Mouse (Mus musculus) thymus, postnatal 0 days (tissue): ENCODE results near the gene Fam155a. TPM values are rescaled to one million over a fixed set of nuclear protein-coding genes. Genes with fewer than 3 reads are reported as not detected.

Experiments used
- DNase-seq: peaks from one replicate; pipeline ENCODE4 v3.0.0-alpha.2; 2015; ENCODE audit warnings: low spot score
- polyA plus RNA-seq: library from polyadenylated mRNA; unstranded; fragments of >200 nt; fragmentation: Nextera tagmentation; extraction: Ambion mirVana; gene quantifications from 2 replicates; pipeline ENCODE4 v1.2.1, GENCODE M21; 2015

The Fam155a gene
- polyA plus RNA-seq, 1 experiment from 2014 or later, result 0.13 TPM

GRCm38 (mm10) chr8:9292532-9292931, 478.4 kb downstream of the Fam155a start:
- no peak for DNase-seq

GRCm38 (mm10) chr8:9288015-9288729, 482.8 kb downstream of the Fam155a start:
- DNase-seq, result no peak

DNA sequence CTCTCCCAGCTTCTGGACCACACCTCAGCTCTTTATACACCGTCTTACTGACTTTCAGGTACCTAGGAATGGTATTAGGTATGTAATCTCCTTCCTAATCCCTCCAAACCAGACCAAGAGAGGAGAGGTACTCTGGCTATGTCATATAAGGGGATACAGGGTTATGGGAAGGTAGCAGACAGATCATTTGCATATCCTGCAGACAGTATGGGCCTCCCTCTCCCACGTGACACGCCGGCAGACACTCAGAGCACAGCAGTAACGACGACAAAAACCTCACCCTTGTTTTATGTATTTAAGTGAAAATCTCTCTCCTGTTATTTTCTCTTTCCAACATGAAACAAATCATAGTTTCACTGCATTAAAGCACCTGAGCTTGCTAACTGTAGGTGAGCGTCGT, 496.8 kb downstream of the Fam155a start:
- no peak for DNase-seq

DNA sequence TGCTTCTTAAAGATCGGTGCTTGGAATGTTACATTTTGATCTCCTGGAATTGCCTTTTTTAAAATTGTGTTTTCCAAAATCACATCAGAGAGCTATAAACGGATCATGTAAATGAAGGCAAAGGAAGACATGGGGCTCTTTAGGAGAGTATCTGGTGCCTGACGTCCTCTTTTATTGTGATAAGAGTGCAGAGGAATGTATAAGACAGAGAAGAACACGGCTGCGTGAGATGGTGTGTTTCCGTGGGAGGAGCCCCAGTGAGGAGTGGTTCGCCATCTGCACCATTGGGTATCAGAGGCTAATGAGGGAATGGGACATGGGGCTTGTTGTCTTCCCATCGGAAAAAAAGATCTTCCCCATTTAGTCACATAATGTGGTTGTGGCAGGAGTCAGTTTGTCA, 506.6 kb downstream of the Fam155a start:
- DNase-seq, result no peak

- no peak for DNase-seq
These were observed 509.4 kb downstream of the Fam155a start for GRCm38 (mm10) chr8:9261527-9261926.

DNA sequence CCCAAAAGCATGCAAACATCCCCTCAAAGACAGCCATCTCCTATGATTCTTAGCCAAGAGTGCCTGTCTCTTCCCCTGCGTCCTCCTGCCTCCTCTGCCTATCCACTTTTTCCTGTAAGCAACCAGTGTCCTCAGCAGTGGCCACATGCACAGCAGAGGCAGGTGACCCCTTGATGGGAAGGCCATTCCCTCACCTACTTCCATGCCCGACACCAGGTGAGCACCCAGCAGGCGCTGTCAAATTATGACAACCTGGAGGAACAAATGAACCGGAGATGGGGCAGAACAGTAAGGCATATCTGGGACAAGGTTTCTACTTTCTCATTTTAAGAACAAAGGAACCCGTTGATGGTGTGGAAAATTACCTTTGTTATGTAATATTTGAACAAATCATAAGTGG, 515.6 kb downstream of the Fam155a start:
- DNase-seq, result no peak

- DNase-seq, result no peak
These were observed 518.0 kb downstream of the Fam155a start for GRCm38 (mm10) chr8:9252991-9253390.

- DNase-seq, result no peak
These were observed 522.7 kb downstream of the Fam155a start for GRCm38 (mm10) chr8:9248109-9248821.

DNA sequence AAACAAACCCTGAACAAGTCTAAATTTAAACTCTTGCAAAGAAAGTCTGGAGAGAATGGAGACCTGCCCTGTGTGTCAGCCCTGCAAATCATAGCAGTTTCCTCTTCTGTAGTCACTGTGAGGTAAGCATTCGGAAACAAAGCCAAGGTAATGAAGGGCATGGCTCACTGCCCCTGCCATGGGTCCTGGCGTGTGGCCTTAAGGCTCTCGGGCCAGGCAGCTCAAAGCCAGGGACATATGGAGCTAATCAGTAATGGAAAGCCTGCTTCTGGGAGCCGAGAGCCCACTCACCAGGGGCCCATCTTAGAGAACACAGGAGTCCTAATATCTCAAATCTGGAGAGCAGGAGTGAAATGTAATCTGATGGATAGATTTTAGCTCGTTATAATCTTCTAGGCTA, 525.0 kb downstream of the Fam155a start:
- no peak for DNase-seq

- no peak for DNase-seq
These were observed 530.0 kb downstream of the Fam155a start for GRCm38 (mm10) chr8:9240996-9241395.

GRCm38 (mm10) chr8:9239741-9240140, 531.2 kb downstream of the Fam155a start:
- no peak for DNase-seq

DNA sequence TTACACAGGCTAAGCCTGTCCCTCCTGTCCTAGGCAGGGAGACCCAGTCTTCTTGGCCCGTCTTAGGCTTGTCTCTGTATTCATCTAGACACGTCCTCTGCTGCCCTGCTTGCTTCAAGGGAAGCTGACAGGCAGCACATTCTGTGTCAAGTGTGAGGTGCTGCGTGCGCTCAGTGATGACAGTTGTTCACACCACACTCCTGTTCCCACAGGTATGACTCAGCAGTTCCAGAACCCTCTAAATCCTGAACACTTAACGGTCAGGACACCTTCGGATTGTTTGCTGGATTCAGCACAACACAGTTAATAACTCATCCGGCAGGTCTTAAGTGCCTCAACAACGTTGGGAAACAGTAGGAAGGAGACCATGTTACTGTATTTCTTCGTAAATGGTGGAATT, 532.0 kb downstream of the Fam155a start:
- DNase-seq, result no peak

GRCm38 (mm10) chr8:9233326-9233919, 537.5 kb downstream of the Fam155a start:
- peak; percentile 72 for DNase-seq

DNA sequence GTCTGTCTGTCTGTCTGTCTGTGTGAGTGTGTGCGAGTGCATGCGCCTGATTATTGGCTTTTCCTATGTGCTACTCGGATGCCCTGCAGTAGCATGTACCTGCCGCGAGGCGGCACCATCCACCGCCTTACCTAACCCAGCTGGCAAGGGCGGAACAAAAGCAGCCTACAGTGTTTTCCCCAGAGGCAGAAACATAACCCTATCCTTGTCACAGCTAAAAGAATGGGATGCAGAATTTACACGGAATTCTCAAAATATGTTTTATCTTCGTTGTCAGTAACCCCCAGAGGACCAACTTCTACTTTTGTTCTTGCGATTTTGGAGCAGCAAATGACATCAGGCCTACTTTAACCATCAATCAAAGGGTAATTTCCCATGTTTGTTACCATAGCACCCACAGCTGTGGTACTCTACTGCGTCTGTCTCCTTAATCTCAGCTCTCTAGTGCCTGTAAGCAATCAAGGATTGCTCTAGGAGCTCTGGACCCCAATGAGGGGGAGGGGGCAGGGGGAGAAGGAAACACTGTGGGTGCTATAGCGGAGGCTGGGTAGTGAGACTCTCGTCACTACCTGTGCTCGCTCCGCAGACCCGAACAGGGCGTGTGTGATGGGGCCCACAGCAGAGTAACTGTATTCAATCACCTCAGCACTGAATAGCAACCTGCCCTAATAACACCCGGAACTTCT, 543.0 kb downstream of the Fam155a start:
- DNase-seq, result peak; percentile 50

GRCm38 (mm10) chr8:9226767-9227166, 544.2 kb downstream of the Fam155a start:
- no peak for DNase-seq

DNA sequence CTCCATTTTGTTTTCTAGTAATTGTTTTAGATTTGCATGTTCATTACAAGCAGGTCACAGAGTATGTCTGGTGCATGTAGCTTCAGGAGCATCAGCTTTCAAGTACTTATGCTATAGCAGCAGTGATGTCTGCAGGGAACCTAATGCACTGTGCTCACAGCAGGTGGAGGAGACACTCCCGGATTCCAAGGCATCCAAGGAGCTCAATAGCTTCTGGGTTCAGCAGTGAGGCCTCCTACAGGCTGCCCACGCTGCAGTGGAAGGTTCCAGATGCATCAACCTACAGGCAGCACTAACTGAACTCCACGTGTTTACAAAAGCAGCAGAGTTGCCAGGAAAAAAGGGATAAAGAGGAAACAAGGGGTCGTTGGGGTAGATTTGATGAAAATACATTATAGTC, 559.2 kb downstream of the Fam155a start:
- DNase-seq, result no peak

DNA sequence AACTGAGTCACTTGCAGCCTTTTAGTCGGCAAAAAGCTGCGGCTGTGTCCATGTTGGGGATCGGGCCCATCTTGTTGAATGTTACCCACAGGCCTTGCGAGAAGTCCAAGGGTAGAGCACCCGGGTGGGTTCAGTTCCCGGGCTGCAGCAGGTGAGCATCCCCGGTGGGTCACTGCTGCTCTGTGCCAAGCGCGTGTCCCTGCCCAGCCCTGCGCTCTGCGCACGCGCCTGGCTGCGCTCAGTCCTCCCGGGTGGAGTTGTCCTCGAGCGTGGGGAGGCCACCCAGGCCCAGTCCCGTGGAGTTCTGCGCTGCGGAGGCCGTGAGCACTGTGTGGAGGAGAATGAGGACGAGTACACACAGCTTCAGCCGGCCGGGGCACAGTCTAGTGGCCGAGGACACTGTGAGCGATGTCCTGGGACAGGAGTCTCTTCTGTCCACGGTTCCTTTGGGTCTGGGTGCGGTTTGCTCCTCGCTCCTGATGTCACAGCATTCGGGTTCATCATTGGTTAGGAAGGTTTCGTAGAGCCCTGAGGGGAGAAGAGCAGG, 563.4 kb downstream of the Fam155a start:
- no peak for DNase-seq

GRCm38 (mm10) chr8:9204345-9205067, 566.5 kb downstream of the Fam155a start:
- no peak for DNase-seq

- DNase-seq, result no peak
These were observed 570.9 kb downstream of the Fam155a start for GRCm38 (mm10) chr8:9200099-9200498.

GRCm38 (mm10) chr8:9191682-9192081, 579.3 kb downstream of the Fam155a start:
- DNase-seq, result no peak

DNA sequence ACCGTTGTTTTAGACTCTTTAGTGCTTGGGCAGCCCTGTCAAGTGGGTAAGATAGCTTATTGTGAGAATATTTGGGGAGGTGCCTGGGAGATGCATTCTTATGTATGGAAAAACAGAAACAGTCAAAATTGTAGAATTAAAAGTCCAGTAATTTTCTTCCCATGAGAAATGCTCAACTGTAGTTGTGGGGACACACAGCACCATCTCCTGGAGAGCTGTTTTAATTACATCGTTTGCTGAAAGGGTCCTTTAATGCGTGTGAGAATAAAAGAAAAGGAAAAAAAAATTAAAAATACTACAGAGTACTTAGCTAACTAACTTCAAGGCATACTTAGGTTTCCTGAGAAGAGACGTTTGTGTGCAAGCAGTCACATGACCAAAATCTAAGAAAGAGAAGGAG, 582.3 kb downstream of the Fam155a start:
- DNase-seq, result no peak
